Mouse (Mus musculus) liver, postnatal 0 days (tissue): ENCODE data around the gene Ints1.

Source experiments
- CTCF ChIP-seq: sonication (generic); IDR thresholded peaks from 2 replicates; pipeline ENCODE4 v1.5.1; 2016; ENCODE audit warnings: antibody characterized with exemption, low read depth
- EP300 ChIP-seq: IDR thresholded peaks from 2 replicates; pipeline ENCODE4 v1.6.1; 2016; ENCODE audit warnings: antibody characterized with exemption, low read depth, mild to moderate bottlenecking

- TF ChIP-seq CTCF (no peak), EP300 (no peak)
Observed at GRCm38 (mm10) chr5:139734746-139735145, 40.7 kb downstream of the Ints1 start.
